Mouse (Mus musculus): ENCODE results near the gene Scml4. TPM values are rescaled to one million over a fixed set of nuclear protein-coding genes. Genes with fewer than 3 reads are reported as not detected.

The Scml4 gene
- total RNA-seq, 2 experiments from 2014 or later, result not detected

DNA sequence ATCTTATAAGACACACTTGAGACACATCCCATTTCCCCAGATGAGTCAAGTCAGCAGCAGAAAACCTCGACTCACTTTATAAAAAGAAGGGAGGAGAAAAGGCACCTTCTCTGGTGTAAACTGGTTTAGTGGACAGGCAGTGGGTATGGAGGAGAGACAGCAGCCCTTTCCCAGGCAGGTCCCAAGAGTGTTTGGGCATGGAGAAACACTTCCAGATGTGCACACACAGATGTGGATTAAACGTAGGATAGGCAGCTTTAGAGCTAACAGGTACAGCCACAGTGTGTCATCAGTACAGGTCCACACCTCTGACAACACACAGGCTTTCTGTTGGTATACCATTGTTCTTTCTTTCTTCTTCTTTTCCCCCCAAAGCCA, 400 bp upstream of the Scml4 start:
- ATAC-seq (replicated peaks; ENCODE audit: low FRiP score, poor library complexity, severe bottlenecking), result no peak

DNA sequence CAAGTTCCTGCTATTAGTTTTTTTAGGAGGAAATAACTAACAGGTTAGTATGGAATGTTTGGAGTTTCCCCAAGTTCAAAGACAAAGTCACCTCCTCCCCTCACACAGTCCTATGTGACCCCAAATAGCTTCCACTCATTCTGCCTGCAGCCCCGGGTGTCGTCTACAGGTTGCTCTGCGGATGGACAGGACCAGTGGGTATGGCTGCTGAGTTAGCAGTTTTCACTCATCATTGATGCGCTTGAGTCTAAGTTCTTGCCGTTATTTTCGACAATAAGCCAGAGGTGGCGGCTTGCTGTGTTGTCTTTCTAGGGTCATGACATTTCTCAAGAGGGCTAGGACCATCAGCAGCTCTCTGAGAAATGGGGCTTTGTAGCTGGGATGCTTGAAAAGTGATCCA, 1.3 kb downstream of the Scml4 start:
- ATAC-seq (replicated peaks; ENCODE audit: low FRiP score, poor library complexity, severe bottlenecking), result no peak

DNA sequence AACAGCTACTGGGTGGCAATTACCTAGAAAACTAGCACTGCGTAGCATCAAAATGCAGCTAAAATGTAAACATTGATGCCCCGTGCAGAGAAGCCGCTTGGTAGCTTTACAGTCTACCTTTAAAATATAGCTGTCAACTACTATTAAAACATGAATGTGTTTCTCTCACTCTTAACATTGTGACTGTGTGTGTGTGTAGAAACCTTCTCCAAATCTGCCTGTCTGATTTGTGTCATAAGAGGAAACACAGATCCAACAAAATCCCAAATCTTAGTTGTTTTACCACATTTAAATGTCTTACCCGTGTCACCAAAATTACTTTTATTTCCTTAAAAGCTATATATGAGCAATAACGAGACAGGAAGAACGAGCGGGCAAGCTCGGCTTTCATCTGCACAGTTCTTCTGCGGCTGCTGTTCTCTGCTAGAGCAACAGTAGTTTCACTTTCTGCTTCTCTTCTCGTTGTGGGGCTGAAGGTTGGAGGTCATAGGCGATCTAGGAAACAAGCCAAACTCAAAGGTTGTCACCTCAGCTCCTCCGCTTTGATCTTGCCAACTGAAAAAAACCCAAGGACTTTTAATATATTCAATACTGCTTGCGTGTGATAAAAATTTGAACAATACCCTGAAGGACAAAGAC, 2.1 kb downstream of the Scml4 start:
- ATAC-seq (replicated peaks; ENCODE audit: low FRiP score, poor library complexity, severe bottlenecking), result no peak

DNA sequence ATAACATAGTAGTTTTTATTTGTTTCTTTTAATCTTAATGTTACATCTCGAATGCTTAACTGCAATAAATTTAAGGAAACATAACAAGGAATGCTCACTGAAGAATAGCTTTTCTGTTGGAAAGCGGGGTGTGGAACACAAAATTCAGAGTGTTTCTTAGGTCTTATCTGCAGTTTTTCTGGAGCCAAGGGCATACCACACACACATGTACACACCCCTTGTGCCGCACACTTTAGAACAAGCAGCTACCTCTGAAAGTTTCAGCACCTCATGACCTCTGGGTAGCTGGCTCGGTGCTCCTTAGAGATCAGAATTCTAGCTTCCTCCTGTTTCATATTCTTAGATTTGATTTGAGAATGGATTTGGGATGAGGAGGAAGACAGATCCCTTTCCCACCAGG, 2.6 kb downstream of the Scml4 start:
- no peak for ATAC-seq (replicated peaks; ENCODE audit: low FRiP score, poor library complexity, severe bottlenecking)

DNA sequence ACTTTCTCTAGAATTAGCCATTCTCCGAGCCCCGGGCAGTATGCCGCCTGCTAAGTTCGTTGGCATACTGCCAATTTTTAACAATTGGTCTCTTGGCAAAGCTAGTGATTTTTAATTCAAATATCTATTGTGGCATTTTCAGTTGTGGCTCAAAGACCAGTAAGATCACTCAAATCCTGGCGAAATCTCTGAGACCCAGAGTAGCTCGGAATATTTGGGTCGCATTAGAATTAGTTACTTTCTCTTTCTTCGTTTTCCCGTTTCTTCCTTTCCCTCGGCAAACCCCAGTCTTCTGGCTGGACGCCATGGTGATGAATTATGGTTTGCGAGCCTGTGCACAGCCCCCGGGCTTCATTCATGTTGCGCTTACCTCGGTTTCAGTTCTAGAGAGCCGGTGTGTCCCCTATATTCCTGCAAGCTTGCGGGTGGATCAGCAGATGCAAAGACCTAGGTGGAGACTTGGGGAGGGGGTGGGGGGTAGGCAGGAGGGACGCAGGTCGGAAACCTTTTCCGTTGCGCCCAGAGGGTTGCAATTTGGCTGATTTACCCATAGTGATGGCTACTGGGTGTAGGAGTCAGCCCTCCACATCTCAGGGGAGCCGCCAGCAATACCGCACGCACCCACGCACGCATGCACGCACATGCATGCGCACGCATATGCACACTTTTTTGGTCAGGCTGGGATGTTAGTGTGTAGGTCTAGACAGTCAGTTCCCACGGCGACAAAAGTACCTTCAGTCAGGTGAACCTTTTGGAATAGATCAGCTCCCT, 3.6 kb downstream of the Scml4 start:
- no peak for ATAC-seq (replicated peaks; ENCODE audit: low FRiP score, poor library complexity, severe bottlenecking)

GRCm38 (mm10) chr10:42864696-42865095, 4.5 kb downstream of the Scml4 start:
- ATAC-seq (replicated peaks; ENCODE audit: low FRiP score, poor library complexity, severe bottlenecking), result no peak

DNA sequence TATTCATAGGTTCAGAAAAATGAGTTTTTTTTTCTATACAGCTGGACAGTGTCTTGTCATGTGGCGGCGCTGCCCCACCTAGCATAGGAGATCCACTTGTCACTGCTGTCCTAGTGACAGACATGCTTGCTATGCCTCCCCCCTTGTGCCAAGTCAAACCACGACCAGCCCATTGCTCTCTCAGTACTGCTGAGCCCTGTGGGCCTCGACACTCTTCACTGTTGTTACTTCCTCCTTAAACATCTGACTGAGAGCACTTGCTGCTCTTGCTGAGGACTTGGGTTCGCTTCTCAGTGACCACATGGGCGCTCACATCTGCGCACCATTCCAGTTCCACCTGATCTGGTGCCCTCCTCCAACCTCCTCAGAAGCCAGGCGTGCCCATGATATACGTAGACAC, 8.2 kb downstream of the Scml4 start:
- no peak for ATAC-seq (replicated peaks; ENCODE audit: low FRiP score, poor library complexity, severe bottlenecking)

- no peak for ATAC-seq (replicated peaks; ENCODE audit: low FRiP score, poor library complexity, severe bottlenecking)
Observed at GRCm38 (mm10) chr10:42869467-42869866, 9.3 kb downstream of the Scml4 start.

- no peak for ATAC-seq (replicated peaks; ENCODE audit: low FRiP score, poor library complexity, severe bottlenecking)
Observed at GRCm38 (mm10) chr10:42872269-42873010, 12.3 kb downstream of the Scml4 start.

DNA sequence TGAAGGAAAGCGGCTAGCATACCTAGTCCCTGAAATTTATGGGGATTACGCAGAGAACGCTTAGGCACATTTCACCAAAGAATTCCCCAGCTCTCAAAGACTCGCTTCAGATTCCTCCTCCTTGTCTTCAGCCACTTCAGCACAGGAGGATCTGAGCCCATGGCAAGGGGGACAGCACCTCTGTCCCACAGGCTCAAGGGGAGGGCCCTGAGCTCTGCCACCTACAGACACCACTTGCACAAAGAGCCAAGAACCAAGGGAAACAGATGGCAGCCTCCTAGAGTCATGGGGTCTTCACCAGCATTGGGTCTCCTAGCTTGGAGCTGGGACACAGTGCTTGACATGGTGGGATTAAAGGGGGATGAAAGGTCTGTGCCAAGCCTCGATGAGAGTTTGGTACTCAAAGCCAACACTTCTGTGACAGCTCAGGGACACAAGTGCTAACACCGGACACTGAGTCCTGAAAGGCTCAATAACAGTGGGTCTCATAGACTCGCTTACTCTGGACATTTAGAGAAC, 13.0 kb downstream of the Scml4 start:
- ATAC-seq (replicated peaks; ENCODE audit: low FRiP score, poor library complexity, severe bottlenecking), result no peak

DNA sequence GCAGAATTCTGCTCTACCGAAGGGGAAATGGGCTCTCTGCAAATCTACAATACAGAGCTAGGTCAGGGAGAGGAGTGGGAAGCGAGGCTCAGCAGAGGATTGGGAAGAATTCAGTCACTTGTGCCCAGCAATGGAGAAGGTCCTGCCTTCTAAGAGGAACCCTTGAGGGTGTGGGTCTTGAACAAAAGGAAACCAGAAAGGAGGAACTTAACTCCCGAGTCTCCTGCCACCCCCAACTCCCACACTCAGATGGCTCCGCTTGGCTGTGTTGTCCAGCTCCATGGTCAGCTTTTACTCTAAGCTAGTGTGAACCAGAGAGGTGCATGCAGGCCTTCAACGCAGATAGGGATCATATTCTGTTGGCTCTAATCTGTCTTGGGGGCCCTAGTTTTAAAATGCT, 16.0 kb downstream of the Scml4 start:
- no peak for ATAC-seq (replicated peaks; ENCODE audit: low FRiP score, poor library complexity, severe bottlenecking)

DNA sequence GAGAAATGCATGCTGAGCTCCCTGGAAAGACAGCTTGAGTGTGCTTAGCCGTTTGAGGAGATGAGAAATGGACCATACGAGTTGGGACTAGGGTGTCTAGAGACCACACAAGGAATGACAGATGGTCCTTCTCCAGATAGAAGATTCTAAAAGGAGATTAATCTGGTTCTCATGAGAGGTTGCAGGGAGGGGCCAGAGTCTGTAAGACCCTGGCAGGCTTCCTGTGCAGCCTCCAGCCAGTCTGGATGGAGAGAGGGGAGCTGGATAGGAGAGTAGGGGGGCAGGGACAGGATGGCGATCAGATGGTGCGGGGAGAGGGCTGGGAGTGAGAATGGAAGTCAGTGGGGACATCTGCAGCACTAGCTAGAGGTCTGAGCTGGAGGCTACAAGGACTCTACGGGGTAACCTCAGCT, 19.1 kb downstream of the Scml4 start:
- ATAC-seq (replicated peaks; ENCODE audit: low FRiP score, poor library complexity, severe bottlenecking), result no peak

GRCm38 (mm10) chr10:42879682-42880081, 19.5 kb downstream of the Scml4 start:
- no peak for ATAC-seq (replicated peaks; ENCODE audit: low FRiP score, poor library complexity, severe bottlenecking)

GRCm38 (mm10) chr10:42887040-42887439, 26.9 kb downstream of the Scml4 start:
- ATAC-seq (replicated peaks; ENCODE audit: low FRiP score, poor library complexity, severe bottlenecking), result no peak

- ATAC-seq (replicated peaks; ENCODE audit: low FRiP score, poor library complexity, severe bottlenecking), result no peak
Observed at GRCm38 (mm10) chr10:42888241-42888640, 28.1 kb downstream of the Scml4 start.

DNA sequence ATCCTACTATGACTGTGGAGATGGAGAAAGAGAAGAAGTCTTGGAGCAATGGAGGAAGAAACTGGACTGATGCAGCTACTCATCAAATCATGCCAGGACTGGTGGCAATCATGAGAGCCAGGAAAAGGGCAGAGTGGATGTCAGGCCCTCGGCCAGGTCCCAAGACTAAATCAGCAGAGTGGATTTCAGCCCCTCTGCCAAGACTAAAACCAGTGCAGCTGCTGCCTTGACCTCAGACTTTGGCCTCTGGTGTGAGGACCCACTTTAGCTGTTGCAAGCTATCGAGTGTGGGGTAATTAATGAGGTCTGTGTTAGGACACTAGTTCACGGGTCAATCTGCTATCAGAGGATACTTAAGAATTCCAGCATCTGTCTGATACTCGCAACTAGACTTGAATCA, 30.2 kb downstream of the Scml4 start:
- ATAC-seq (replicated peaks; ENCODE audit: low FRiP score, poor library complexity, severe bottlenecking), result no peak

GRCm38 (mm10) chr10:42892250-42892649, 32.1 kb downstream of the Scml4 start:
- ATAC-seq (replicated peaks; ENCODE audit: low FRiP score, poor library complexity, severe bottlenecking), result no peak

GRCm38 (mm10) chr10:42892987-42893386, 32.8 kb downstream of the Scml4 start:
- ATAC-seq (replicated peaks; ENCODE audit: low FRiP score, poor library complexity, severe bottlenecking), result no peak

- no peak for ATAC-seq (replicated peaks; ENCODE audit: low FRiP score, poor library complexity, severe bottlenecking)
Observed at GRCm38 (mm10) chr10:42893857-42894256, 33.7 kb downstream of the Scml4 start.

DNA sequence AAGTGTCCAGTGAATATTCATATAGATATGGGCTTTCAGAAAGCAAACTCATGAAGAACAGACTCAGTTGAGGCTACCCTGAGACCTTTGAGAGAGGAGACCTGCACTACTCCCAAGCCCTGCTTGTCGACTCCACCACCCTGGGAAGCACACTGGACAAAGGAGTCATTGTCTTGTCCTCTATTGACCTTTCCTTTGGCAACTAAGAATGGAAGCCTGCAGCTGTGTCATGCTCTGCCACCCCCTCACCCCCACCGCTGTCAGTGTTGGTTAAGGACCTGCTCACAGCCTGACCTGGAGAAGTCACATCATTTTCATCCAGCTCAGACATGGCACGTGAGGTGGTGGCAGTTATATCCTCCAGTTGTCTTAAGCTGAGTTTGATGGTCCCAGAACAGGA, 34.1 kb downstream of the Scml4 start:
- no peak for ATAC-seq (replicated peaks; ENCODE audit: low FRiP score, poor library complexity, severe bottlenecking)

- ATAC-seq (replicated peaks; ENCODE audit: low FRiP score, poor library complexity, severe bottlenecking), result no peak
Observed at GRCm38 (mm10) chr10:42894696-42895095, 34.5 kb downstream of the Scml4 start.
